Comparison of ENCODE assay signal across 8 mouse cellular contexts in genomic region chr17:4994813-4995560, GRCm38 (mm10). TPM values are rescaled to one million over a fixed set of nuclear protein-coding genes. Genes with fewer than 3 reads are reported as not detected.
DNase-seq lines count a peak whose midpoint lies in the region; ATAC-seq and TF ChIP-seq lines count a peak whose summit lies in the region.

No protein-coding gene starts in this region.

- H3K4me1 ChIP-seq in bone marrow, adult 2 months (ENCODE audit: control insufficient read depth, insufficient read depth, low read length) = no peaks in the 10 kb centered on the region; the same call in 1 of the 2 replicates
- H3K4me1 ChIP-seq in embryonic facial prominence, embryonic 15.5 days = peaks cover 21% of the 10 kb centered on the region
- H3K4me1 ChIP-seq in heart, embryonic 11.5 days (ENCODE audit: control insufficient read depth, insufficient read depth, low read length) = peaks cover 8% of the 10 kb centered on the region
- peaks cover 19% of the 10 kb centered on the region for H3K4me1 ChIP-seq in kidney, embryonic 15.5 days
- peaks cover 20% of the 10 kb centered on the region for H3K4me1 ChIP-seq in liver, embryonic 15.5 days (replicated peaks)
- H3K4me1 ChIP-seq in neural tube, embryonic 11.5 days (ENCODE audit: control insufficient read depth, insufficient read depth, low read length) = peaks cover 12% of the 10 kb centered on the region
- H3K4me1 ChIP-seq in testis, adult 2 months (ENCODE audit: control insufficient read depth, insufficient read depth, low read length) = peaks cover 2% of the 10 kb centered on the region

- H3K9ac ChIP-seq in embryonic facial prominence, embryonic 15.5 days = peak overlapping the region; percentile 97
- peak overlapping the region; percentile 99 for H3K9ac ChIP-seq in heart, embryonic 11.5 days (ENCODE audit: low read depth, low read length)
- peak overlapping the region; percentile 99 for H3K9ac ChIP-seq in kidney, embryonic 15.5 days
- peak overlapping the region; percentile 96 for H3K9ac ChIP-seq in liver, embryonic 15.5 days
- H3K9ac ChIP-seq in neural tube, embryonic 11.5 days (ENCODE audit: low read length) = peak overlapping the region; percentile 100

- TF ChIP-seq CTCF in bone marrow, adult 2 months (IDR thresholded peaks at IDR 0.05; ENCODE audit: control insufficient read depth, insufficient read depth, low read length) = no peak
- no peak for TF ChIP-seq CTCF in testis, adult 2 months (IDR thresholded peaks at IDR 0.05; ENCODE audit: control insufficient read depth, insufficient read depth, insufficient replicate concordance, low read depth, low read length)

- ATAC-seq in embryonic facial prominence, embryonic 15.5 days (ENCODE audit: insufficient number of reproducible peaks, low FRiP score, low TSS enrichment, low read depth) = peak; percentile 54
- ATAC-seq in heart, embryonic 11.5 days (replicated peaks; ENCODE audit: insufficient number of reproducible peaks, low FRiP score, low TSS enrichment) = peak; percentile 64
- ATAC-seq in kidney, embryonic 15.5 days (replicated peaks; ENCODE audit: low FRiP score) = peak; percentile 77
- ATAC-seq in liver, embryonic 15.5 days (ENCODE audit: insufficient read depth) = peak; percentile 59
- ATAC-seq in neural tube, embryonic 11.5 days (ENCODE audit: insufficient read depth, low FRiP score, low TSS enrichment) = peak; percentile 54

- H3K4me3 ChIP-seq in bone marrow, adult 2 months (replicated peaks; ENCODE audit: control insufficient read depth, low read depth, low read length) = peak overlapping the region; percentile 93
- peak overlapping the region; percentile 86 for H3K4me3 ChIP-seq in embryonic facial prominence, embryonic 15.5 days (replicated peaks)
- H3K4me3 ChIP-seq in heart, embryonic 11.5 days (ENCODE audit: low read depth, low read length) = peak overlapping the region; percentile 78
- peak overlapping the region; percentile 93 for H3K4me3 ChIP-seq in kidney, embryonic 15.5 days (replicated peaks)
- peak overlapping the region; percentile 94 for H3K4me3 ChIP-seq in liver, embryonic 15.5 days (replicated peaks)
- H3K4me3 ChIP-seq in neural tube, embryonic 11.5 days (ENCODE audit: low read depth, low read length) = peak overlapping the region; percentile 97
- H3K4me3 ChIP-seq in testis, adult 2 months (ENCODE audit: control insufficient read depth, low read depth, low read length) = peak overlapping the region; percentile 75

- H3K4me2 ChIP-seq in embryonic facial prominence, embryonic 15.5 days (replicated peaks) = peak overlapping the region; percentile 54
- peak overlapping the region; percentile 87 for H3K4me2 ChIP-seq in heart, embryonic 11.5 days
- peak overlapping the region; percentile 75 for H3K4me2 ChIP-seq in kidney, embryonic 15.5 days
- H3K4me2 ChIP-seq in liver, embryonic 15.5 days = peak overlapping the region; percentile 90
- peak overlapping the region; percentile 85 for H3K4me2 ChIP-seq in neural tube, embryonic 11.5 days (ENCODE audit: low read depth)

- no peaks in the 10 kb centered on the region for H3K9me3 ChIP-seq in embryonic facial prominence, embryonic 15.5 days (replicated peaks)
- no peaks in the 10 kb centered on the region for H3K9me3 ChIP-seq in heart, embryonic 11.5 days (replicated peaks; ENCODE audit: control insufficient read depth, low read length)
- no peaks in the 10 kb centered on the region for H3K9me3 ChIP-seq in kidney, embryonic 15.5 days (replicated peaks)
- no peaks in the 10 kb centered on the region for H3K9me3 ChIP-seq in liver, embryonic 15.5 days (replicated peaks)
- no peaks in the 10 kb centered on the region for H3K9me3 ChIP-seq in neural tube, embryonic 11.5 days (ENCODE audit: control insufficient read depth, low read length)

- peak; percentile 56; the same call in 1 of the 2 replicates for TF ChIP-seq POLR2A in bone marrow, adult 2 months (IDR thresholded peaks at IDR 0.05; ENCODE audit: borderline replicate concordance, control insufficient read depth, low read depth, low read length)
- no peak for TF ChIP-seq POLR2A in testis, adult 2 months (IDR thresholded peaks at IDR 0.05; ENCODE audit: control insufficient read depth, low read depth, low read length)

- H3K27ac ChIP-seq in bone marrow, adult 2 months (ENCODE audit: control insufficient read depth, insufficient read depth, low read depth, low read length, poor library complexity) = peak overlapping the region; percentile 99
- H3K27ac ChIP-seq in embryonic facial prominence, embryonic 15.5 days (replicated peaks) = peak overlapping the region; percentile 100
- peak overlapping the region; percentile 99 for H3K27ac ChIP-seq in heart, embryonic 11.5 days (ENCODE audit: low read depth, low read length)
- peak overlapping the region; percentile 100 for H3K27ac ChIP-seq in kidney, embryonic 15.5 days
- H3K27ac ChIP-seq in liver, embryonic 15.5 days (replicated peaks) = peak overlapping the region; percentile 95
- H3K27ac ChIP-seq in neural tube, embryonic 11.5 days (ENCODE audit: low read depth, low read length) = peak overlapping the region; percentile 99
- H3K27ac ChIP-seq in testis, adult 2 months (ENCODE audit: control insufficient read depth, insufficient read depth, low read depth, low read length) = peak overlapping the region; percentile 89

- peak; percentile 81 for DNase-seq in CD4-positive, CD25-positive, alpha-beta regulatory T cell, adult 2 months (ENCODE audit: low read depth, low spot score)
- peak; percentile 80 for DNase-seq in neural tube, embryonic 11.5 days (ENCODE audit: low spot score)

- 4% methylated on average over 71 of the region's 81 CpGs for WGBS in bone marrow, adult 2 months
- WGBS in embryonic facial prominence, embryonic 15.5 days = under 1% methylated on average over 72 of the region's 81 CpGs
- under 1% methylated on average over 46 of the region's 81 CpGs for WGBS in heart, embryonic 11.5 days (ENCODE audit: insufficient replicate concordance)
- WGBS in kidney, embryonic 15.5 days = under 1% methylated on average over 77 of the region's 81 CpGs
- WGBS in liver, embryonic 15.5 days (ENCODE audit: insufficient replicate concordance) = under 1% methylated on average over 80 of the region's 81 CpGs
- 0% methylated on average over 42 of the region's 81 CpGs for WGBS in neural tube, embryonic 11.5 days

- no peaks in the 10 kb centered on the region for H3K27me3 ChIP-seq in embryonic facial prominence, embryonic 15.5 days
- H3K27me3 ChIP-seq in heart, embryonic 11.5 days (ENCODE audit: control insufficient read depth, insufficient read depth, low read length) = no peaks in the 10 kb centered on the region
- no peaks in the 10 kb centered on the region for H3K27me3 ChIP-seq in kidney, embryonic 15.5 days
- no peaks in the 10 kb centered on the region for H3K27me3 ChIP-seq in liver, embryonic 15.5 days
- H3K27me3 ChIP-seq in neural tube, embryonic 11.5 days (ENCODE audit: control insufficient read depth, insufficient read depth, low read length) = no peaks in the 10 kb centered on the region
- H3K27me3 ChIP-seq in testis, adult 2 months (ENCODE audit: control insufficient read depth, insufficient read depth, low read length) = 0 out of 2 replicates have a peak, but pooled peaks cover 2% of the 10 kb centered on the region

- H3K36me3 ChIP-seq in embryonic facial prominence, embryonic 15.5 days = no peaks in the 10 kb centered on the region
- no peaks in the 10 kb centered on the region for H3K36me3 ChIP-seq in heart, embryonic 11.5 days (ENCODE audit: control insufficient read depth, insufficient read depth, low read length)
- no peaks in the 10 kb centered on the region for H3K36me3 ChIP-seq in kidney, embryonic 15.5 days
- H3K36me3 ChIP-seq in liver, embryonic 15.5 days (replicated peaks) = no peaks in the 10 kb centered on the region
- no peaks in the 10 kb centered on the region for H3K36me3 ChIP-seq in neural tube, embryonic 11.5 days (ENCODE audit: control insufficient read depth, insufficient read depth, low read length)
- H3K36me3 ChIP-seq in testis, adult 2 months (ENCODE audit: control insufficient read depth, insufficient read depth, low read length) = no peaks in the 10 kb centered on the region

RNA-seq across cellular contexts. Expression of gene Arid1b, which starts 0.9 kb away (rescaled TPM):
- polyA plus RNA-seq in bone marrow, adult 2 months (2011; ENCODE audit: insufficient read depth, insufficient read length, low replicate concordance, missing spikeins) = 8.9 and 12.5 TPM in 2 replicates
- 11.4 and 12.2 TPM in 2 replicates for polyA plus RNA-seq in embryonic facial prominence, embryonic 15.5 days (2015; fragmentation: Nextera tagmentation; extraction: Ambion mirVana)
- polyA plus RNA-seq in heart, embryonic 11.5 days (2014; fragmentation: Nextera tagmentation; extraction: Ambion mirVana) = 7.4 and 8.2 TPM in 2 replicates
- 11.2 and 12.9 TPM in 2 replicates for polyA plus RNA-seq in kidney, embryonic 15.5 days (2015; fragmentation: Nextera tagmentation; extraction: Ambion mirVana)
- 2.9 and 3.1 TPM in 2 replicates for polyA plus RNA-seq in liver, embryonic 15.5 days (2015; fragmentation: Nextera tagmentation; extraction: Ambion mirVana)
- polyA plus RNA-seq in neural tube, embryonic 11.5 days (2014; fragmentation: Nextera tagmentation; extraction: Ambion mirVana) = 14.3 and 15.3 TPM in 2 replicates
- polyA plus RNA-seq in testis, adult 2 months (2012; rRNA removed) = 5.2 and 5.7 TPM in 2 replicates

Comparison
In these comparisons a context has a peak if more than half of its experiments do, and no peak if none do; other contexts are left out.
1. Peak in every context shown above with its lines: DNase-seq, ATAC-seq, H3K4me3 ChIP-seq and H3K27ac ChIP-seq.